Mouse (Mus musculus): ENCODE data around the gene Myt1l.

- no peak for TF ChIP-seq CTCF (conservative IDR thresholded peaks at IDR 0.05; ENCODE audit: low read length)
- no peak for TF ChIP-seq POU5F1 (IDR thresholded peaks at IDR 0.05; ENCODE audit: borderline replicate concordance, low read length)
Observed at GRCm38 (mm10) chr12:29884376-29884775, 356.2 kb downstream of the Myt1l start.

Data from E14TG2a.4 (cell line).